Mouse (Mus musculus) urinary bladder, postnatal 25 days (tissue): Measurements from ENCODE around the gene 4931406C07Rik.
"Not testable (repeated sequence)": the region's sequence is repeated elsewhere in the genome, so short reads cannot be mapped to it uniquely, and the experiment has no call there.

Source experiments
- DNase-seq: peaks from one replicate; pipeline ENCODE4 v3.0.0; 2022; ENCODE audit warnings: low spot score

The 4931406C07Rik gene

GRCm38 (mm10) chr9:15306398-15307119 is at the start of gene 4931406C07Rik:
TSS of gene 4931406C07Rik (minus strand) at chr9:15306448.
- DNase-seq, result no peak

DNA sequence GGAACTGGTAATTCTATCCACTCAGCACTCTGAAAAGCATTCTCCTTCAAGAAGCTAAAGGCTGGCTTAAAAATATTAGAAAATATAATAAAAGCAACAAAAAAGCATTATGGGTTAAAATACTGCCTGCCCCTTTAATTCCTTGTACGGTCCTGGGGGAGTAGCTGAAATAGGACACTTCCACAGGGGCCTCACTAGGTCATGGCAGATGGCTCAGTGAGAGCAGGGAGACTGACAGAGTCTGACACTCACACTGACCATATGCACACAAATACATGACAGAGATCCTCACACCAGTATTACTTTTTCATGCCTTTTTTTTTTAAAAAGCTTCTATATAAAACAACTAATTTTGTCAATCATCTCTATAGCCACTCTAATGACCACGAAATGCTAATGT is 43.7 kb upstream of the 4931406C07Rik start:
- DNase-seq, result no peak

- DNase-seq, result no peak
Measured at GRCm38 (mm10) chr9:15337776-15338175, 31.5 kb upstream of the 4931406C07Rik start.

- no peak for DNase-seq
Measured at GRCm38 (mm10) chr9:15318170-15318742, 12.0 kb upstream of the 4931406C07Rik start.

DNA sequence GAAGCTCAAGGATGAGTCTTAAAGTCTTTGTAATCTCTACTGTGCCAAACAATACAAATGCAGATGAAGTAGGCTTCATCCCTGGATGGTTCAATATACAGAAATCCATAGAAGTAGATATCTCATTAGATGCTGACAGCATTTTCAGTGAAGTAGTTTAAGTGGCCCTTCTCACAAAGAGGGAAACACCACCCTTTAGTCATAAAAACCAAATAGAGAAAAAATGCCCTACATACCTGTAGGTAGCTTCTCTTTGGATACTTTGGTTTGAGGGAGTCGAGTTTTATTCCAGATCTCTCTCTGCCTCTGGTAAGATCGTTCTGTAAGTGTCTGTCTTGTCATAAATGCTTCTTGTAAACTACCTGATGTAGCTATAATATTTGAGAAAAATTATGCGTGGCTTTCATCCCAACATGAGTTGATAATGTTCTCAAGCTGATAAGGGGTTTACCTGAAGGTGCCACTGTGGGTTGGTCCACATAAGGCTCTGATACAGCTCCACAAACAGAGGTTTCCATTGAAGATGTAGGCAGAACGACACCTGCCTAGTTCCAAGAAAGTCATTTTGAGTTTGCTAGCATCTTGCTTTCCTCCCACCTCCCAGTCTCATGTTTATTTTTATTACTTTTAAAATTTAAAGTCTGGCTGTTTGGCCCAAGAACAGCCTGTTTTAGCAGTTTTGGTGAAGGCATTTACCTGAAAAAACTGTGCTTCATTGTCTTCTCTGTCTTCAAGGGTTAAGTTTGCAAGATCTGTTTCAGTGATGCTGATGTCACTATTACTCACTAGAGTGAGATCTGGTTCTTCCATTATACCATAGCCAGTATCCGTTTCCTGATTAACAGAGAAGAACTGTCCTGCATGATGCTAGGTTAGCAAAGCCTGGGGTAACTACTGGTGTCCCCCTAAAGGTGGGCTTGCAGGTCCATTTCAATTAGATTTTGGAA is 11.2 kb upstream of the 4931406C07Rik start:
- DNase-seq, result no peak

- not testable (repeated sequence) for DNase-seq
Measured at GRCm38 (mm10) chr9:15316296-15316695, 10.0 kb upstream of the 4931406C07Rik start.

DNA sequence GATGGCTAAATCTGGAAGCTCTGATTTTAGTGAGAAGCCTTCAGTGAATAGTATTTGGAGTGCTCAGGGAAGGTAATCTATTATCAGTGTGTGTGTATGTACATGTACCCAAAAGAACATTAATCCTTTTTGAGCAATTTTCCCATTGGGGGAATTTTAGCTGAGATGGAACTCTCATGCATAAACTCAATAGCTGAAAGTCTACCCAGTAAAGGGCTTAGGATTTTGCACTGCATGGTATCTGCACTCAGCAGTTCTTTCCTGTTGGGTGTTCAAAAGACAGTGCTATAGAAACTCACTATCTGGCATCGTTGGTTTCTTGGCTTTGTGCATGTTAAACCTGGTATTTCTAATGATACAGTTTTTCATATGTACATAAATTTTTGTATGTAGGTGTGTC is 8.4 kb upstream of the 4931406C07Rik start:
- no peak for DNase-seq

- no peak for DNase-seq
Measured at GRCm38 (mm10) chr9:15313633-15314032, 7.4 kb upstream of the 4931406C07Rik start.

DNA sequence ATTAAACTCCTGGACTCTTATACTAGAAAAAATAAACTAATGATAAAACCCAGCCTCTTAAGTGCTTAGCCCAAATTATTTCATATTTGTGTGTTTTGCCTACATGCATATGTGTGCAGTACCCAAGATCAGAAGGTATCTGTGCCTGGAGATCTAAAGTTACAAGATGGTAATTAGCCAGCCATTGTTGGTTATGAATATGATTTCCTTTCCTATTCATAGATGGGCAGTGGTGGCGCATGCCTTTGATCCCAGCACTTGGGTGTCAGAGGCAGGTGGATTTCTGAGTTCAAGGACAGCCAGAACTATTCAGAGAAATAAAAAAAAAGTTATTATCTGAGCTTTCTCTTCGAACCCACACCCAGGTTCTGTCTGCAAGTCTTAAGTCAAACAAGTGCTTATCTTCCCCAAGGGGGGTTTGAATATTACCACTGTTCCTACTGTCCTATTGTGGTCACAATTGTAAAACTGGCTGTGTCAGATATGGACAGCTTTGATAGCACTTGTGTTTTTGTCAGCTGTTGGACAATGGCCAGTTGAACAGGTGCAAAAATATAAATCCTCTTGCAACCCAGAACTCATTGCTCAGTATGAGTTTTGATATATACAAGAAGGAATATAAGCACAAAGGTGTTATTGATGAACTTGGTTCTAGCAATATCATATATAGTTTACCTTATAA is 5.9 kb upstream of the 4931406C07Rik start:
- no peak for DNase-seq

GRCm38 (mm10) chr9:15310179-15310578 is 3.9 kb upstream of the 4931406C07Rik start:
- no peak for DNase-seq

GRCm38 (mm10) chr9:15309425-15309824 is 3.2 kb upstream of the 4931406C07Rik start:
- no peak for DNase-seq

- DNase-seq, result no peak
Measured at GRCm38 (mm10) chr9:15308254-15308653, 2.0 kb upstream of the 4931406C07Rik start.

DNA sequence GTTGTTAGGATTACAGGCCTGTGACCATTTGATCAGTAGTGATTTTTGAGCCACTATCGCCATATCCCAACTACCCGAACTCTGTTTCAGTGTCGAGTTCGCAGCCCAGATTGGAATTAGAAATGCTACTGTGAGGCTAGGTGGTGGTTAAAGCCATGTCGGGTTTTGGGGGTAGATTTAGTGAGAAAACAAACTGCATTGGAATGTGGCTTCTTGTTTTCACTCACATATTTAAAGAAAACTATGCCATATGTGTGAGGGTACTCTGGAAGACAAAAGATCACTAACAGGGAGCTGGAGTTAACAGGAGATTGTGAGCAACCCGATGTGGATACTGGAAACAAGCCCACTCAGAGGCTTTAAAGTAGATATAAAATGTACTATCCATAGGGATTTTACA is 1.0 kb upstream of the 4931406C07Rik start:
- DNase-seq, result no peak

DNA sequence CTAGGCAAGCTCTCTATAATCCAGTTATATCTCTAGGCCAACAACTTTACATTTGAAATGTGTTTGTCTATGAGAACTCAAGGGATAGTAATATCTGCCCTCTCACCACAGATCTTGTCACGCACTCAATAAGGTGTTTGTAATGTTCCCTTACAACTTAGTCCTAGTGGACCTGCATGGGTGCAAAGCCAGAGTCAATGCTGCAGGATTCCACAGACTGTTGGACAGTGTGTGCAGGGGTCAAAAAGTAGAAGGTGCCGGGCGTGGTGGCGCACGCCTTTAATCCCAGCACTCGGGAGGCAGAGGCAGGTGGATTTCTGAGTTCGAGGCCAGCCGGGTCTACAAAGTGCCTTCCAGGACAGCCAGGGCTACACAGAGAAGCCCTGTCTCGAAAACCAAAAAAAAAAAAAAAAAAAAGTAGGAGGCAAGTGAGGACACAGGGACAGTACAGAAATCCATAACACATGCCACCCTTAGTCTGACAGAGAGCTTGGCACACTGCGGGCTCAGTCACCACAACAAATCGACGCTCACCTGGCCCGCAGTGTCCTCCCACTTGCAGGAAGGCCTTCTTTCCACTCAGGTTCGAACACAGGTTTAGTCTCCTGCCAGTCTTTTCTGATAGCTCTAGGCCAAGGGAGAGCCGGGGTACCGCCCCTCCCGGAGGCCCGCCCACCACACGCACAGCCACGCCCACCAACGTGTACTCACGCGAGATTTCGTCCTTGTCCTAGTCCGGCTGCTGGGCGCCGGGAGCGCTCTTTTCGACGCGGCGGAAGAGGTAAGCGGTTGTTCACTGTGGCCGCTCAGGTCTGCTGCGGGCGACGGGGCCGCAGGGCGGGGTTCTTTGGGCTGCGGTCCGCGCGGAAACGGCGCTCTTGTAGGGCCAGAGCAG is 498 bp downstream of the 4931406C07Rik start, which contains the start of gene Taf1d:
Gene Taf1d (plus strand): TSS at position 712 of the 895 bp plus-strand sequence.
- peak; percentile 99 for DNase-seq

DNA sequence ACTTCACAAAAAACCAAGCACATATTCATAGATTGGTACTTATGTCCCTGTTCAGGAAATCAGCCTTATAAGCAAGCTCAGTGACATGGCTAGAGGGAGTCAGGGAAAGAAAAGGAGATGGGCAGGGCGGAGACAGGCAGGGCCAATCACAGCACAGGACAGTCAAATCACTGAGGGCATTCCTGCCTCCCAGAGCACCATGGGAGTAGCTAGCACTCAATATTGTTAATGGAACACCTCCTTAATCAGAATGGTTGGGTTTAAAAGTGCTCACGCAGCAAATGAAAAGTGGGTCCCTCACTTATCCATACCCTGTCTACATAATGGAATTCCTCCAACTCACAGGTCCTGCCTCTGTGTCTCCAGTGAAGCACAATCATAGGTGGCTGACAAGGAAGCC is 3.4 kb downstream of the 4931406C07Rik start:
- DNase-seq, result no peak

GRCm38 (mm10) chr9:15302006-15302405 is 4.2 kb downstream of the 4931406C07Rik start:
- DNase-seq, result not testable (repeated sequence)

DNA sequence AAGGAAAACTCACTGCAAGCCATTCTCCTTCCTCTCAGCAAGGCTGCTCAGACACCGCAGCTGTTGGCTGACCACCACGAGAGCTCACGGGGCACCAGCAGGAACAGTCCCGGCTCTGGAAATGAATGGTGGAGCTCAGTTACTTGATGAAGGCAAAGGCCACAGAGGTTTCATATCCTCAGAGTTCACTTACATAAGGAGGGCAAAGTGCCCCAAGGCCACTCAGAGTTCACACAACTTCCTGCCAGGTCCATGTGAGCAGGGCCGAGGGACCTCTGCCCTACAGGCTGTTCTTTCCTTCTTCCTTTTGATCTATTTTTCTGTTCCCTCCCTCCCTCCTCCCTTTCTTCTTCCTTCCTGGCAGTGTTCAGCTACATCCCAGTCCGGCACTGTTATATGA is 4.8 kb downstream of the 4931406C07Rik start:
- DNase-seq, result no peak

- DNase-seq, result no peak
Measured at GRCm38 (mm10) chr9:15300056-15300455, 6.2 kb downstream of the 4931406C07Rik start.

- no peak for DNase-seq
Measured at GRCm38 (mm10) chr9:15298451-15298850, 7.8 kb downstream of the 4931406C07Rik start.

- no peak for DNase-seq
Measured at GRCm38 (mm10) chr9:15297112-15297511, 9.1 kb downstream of the 4931406C07Rik start.

DNA sequence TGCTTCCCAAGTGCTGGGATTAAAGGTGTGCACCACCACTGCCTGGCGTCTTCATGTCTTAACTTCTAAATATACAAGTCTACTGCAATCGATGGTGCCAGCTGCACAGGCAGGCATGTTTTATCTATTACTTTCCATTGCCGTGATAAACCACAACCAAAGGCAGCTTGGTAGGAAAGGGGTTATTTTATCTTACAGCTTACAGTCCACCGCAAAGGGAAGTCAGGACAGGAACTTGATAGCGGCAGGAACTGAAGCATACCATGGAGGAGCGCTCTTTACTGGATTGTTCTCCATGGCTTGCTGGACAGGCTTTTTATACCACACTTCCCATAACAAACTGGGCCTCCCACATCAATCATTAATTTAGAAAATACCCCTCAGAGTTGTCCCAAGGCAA is 17.0 kb downstream of the 4931406C07Rik start:
- no peak for DNase-seq
